Mouse (Mus musculus): Measurements from ENCODE around the gene Cys1.

- TF ChIP-seq TAL1 (conservative IDR thresholded peaks at IDR 0.05; ENCODE audit: low read depth, low read length) (no peak), CTCF (IDR thresholded peaks at IDR 0.05; ENCODE audit: low read depth, low read length) (no peak), POLR2AphosphoS5 (IDR thresholded peaks at IDR 0.05; ENCODE audit: insufficient replicate concordance, low read depth, low read length) (no peak)
Observed at GRCm38 (mm10) chr12:24712396-24712795, 30.8 kb upstream of the Cys1 start.

All from G1E (cell line).